Mouse (Mus musculus) layer of hippocampus, adult 2 months (tissue): Measurements from ENCODE around the gene Otulin. TPM values are rescaled to one million over a fixed set of nuclear protein-coding genes. Genes with fewer than 3 reads are reported as not detected.
A peak's percentile ranks its signal among the peaks of the same experiment; 100 is the strongest.

Experiments
- DNase-seq, 2 experiments: peaks; one replicate each; pipeline ENCODE4 v3.0.0; 2022; ENCODE audit warnings: low spot score in 2 of 2
- H3K27ac ChIP-seq: fragments of 200-600 bp; 2 replicates; pipeline ENCODE4 v1.8.1; 2022
- H3K4me3 ChIP-seq: fragments of 200-600 bp; 2 replicates; pipeline ENCODE4 v1.8.1; 2022; ENCODE audit warnings: mild to moderate bottlenecking
- CTCF ChIP-seq: fragments of 200-600 bp; conservative IDR thresholded peaks from 2 replicates; pipeline ENCODE4 v1.8.1; 2022; ENCODE audit warnings: antibody characterized with exemption, mild to moderate bottlenecking, moderate library complexity
- total RNA-seq, 2 experiments: library from RNA; stranded (reverse); gene quantifications; 2 replicates each; pipeline ENCODE4 v1.2.3; 2021

The Otulin gene
- total RNA-seq, 2 experiments from 2014 or later, result 19.4 to 23.1 TPM

GRCm38 (mm10) chr15:27536771-27537170 lies 93.7 kb downstream of the Otulin start:
- TF ChIP-seq CTCF, result no peak
- peak in 1 of 2 experiments; percentile 71 for DNase-seq
- Histone ChIP-seq H3K4me3 (no peak overlapping the region; the same call in 1 of the 2 replicates), H3K27ac (peak overlapping the region; percentile 92)

DNA sequence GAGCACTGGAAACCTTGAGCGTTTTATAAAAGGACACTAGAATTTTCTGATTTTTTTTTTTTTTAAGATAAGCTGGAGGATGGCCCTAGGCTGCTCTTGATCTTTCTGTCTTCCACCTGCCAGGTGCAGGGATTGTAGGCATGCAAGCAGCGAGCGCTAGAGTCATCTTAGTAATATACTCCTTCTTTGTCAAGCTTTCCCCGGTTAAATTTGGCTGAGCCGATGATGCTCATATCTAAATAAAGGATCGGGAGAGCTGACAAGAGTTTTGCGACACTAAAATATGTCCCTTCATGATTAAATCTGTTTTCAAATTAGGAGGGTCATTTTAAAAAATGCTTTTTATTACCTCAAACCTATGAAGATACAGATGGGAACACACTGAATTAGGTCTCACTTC lies 94.3 kb downstream of the Otulin start:
- no peak for DNase-seq
- Histone ChIP-seq H3K4me3 (no peak overlapping the region), H3K27ac (peak overlapping the region; percentile 92)
- no peak for TF ChIP-seq CTCF

- Histone ChIP-seq H3K27ac (peak overlapping the region; percentile 92), H3K4me3 (no peak overlapping the region)
- no peak; the same call in 1 of the 2 replicates for TF ChIP-seq CTCF
- no peak for DNase-seq
Observed at GRCm38 (mm10) chr15:27535681-27536080, 94.8 kb downstream of the Otulin start.

DNA sequence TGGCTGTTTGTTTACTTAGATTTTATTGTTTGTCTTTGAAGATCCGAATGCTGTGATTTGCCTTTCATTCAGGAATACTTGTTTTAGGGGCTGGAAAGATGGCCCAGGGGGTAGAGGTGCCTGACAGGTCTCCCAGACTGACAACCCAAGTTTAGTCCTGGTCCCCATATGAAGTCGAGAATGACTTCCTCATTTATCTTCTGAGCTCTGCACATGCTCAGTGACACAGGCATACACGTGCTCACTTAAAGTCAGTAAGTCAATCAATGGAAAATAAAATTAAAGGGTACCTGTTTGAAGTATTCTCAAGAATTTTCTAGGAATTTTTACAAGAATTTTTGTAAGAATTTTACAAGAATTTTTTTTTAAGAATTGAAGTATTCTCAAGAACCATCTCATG lies 97.5 kb downstream of the Otulin start:
- H3K27ac ChIP-seq, result peak overlapping the region; percentile 15; the same call in 1 of the 2 replicates
- no peak for TF ChIP-seq CTCF

GRCm38 (mm10) chr15:27530023-27530422 lies 100.5 kb downstream of the Otulin start:
- no peak for TF ChIP-seq CTCF
- no peak for DNase-seq
- Histone ChIP-seq H3K27ac (peak overlapping the region; percentile 8; the same call in 1 of the 2 replicates), H3K4me3 (no peak overlapping the region)

More for the DNA sequence above, 97.5 kb downstream of the Otulin start:
- H3K4me3 ChIP-seq, result no peak overlapping the region
- no peak for DNase-seq

DNA sequence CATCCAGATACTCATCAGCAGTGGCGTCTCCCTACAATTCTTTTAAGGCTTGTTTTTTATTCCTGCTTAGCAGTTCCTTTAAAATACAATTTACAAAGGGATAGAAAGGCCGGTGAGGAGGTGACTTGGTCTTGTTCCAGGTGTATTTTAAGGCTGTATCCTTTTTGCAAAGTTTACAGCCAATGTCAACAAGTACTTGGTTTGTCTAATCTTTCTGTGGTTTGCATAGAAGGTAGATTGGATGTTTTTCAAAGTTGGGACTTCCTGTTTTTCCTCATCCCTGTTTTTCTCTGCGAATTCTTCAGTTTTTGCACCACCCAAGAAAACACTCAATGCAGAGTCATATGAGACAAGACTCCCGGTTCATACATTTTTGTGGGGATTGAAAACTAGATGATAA lies 101.6 kb downstream of the Otulin start:
- no peak overlapping the region for H3K27ac ChIP-seq
- no peak for TF ChIP-seq CTCF

GRCm38 (mm10) chr15:27525233-27526005 lies 105.1 kb downstream of the Otulin start:
- Histone ChIP-seq H3K27ac (peak overlapping the region; percentile 36), H3K4me3 (no peak overlapping the region)
- TF ChIP-seq CTCF, result no peak
- peak in 1 of 2 experiments; percentile 37 for DNase-seq

More for the DNA sequence above, 101.6 kb downstream of the Otulin start:
- no peak for DNase-seq
- H3K4me3 ChIP-seq, result no peak overlapping the region

DNA sequence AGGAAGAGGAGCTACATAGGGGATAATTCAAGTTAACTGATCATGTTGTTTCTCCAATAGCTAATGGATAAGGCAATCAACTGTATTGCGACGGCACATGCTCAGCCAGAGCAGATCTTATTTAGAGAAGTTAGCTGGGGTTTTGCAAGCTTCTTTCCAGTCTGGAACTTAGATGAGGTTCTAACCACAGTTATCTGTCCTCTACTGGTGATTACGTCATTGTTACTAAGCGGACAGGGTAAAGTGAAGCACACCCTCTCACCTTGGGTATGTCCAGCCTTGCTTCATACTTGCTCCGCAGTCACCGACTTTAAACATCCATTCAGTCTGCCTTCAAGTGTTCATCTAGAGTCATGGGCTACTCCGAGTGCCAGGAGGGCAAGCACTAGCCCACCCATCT lies 110.6 kb downstream of the Otulin start:
- no peak for DNase-seq
- Histone ChIP-seq H3K27ac (no peak overlapping the region), H3K4me3 (no peak overlapping the region)
- no peak for TF ChIP-seq CTCF

DNA sequence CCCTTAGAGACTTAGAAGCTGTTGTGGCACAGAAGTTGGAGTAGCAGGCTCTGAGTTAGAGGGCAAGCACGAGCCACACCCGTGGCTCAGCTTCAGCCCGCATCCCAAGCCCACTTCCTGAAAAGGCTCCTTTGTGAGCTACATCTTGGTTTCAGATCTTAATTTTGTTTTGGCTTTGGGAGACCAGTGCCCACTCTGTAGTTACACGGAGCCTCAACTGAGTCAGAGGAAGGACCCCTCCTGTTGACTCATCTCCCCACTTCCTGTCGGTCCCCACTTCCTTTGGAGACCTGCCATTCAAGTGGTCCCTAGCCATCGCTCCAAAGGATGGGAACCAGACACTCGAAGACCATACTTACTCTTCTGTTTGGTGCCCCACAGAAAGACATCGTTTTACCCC lies 112.5 kb downstream of the Otulin start:
- no peak for TF ChIP-seq CTCF
- H3K4me3 ChIP-seq, result no peak overlapping the region
- DNase-seq, result no peak
- H3K27ac ChIP-seq, result peak overlapping the region; percentile 54

DNA sequence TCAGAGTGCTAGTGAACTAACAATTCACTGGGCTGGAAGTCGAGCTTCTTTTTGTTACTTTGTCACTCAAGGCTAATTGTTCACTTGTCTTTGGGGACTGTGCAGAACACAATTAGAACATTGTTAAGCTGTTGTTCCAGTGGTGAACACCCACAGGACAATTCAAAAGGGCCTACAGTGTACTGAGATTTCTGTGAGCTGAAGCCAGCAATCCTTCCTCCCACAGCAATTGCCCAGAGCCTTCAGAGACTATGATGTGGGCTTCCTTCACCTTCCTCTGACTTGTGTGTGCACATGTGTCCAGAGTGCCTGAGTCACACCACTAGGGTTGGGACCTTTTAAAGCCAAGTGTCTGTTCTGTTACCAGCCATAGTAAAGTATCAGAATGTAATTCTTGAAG lies 113.6 kb downstream of the Otulin start:
- no peak for TF ChIP-seq CTCF
- H3K4me3 ChIP-seq, result no peak overlapping the region
- H3K27ac ChIP-seq, result peak overlapping the region; percentile 54
- no peak for DNase-seq

GRCm38 (mm10) chr15:27508982-27509381 lies 121.5 kb downstream of the Otulin start:
- DNase-seq, result no peak
- Histone ChIP-seq H3K4me3 (no peak overlapping the region), H3K27ac (peak overlapping the region; percentile 33; the same call in 1 of the 2 replicates)
- no peak for TF ChIP-seq CTCF

GRCm38 (mm10) chr15:27508169-27508568 lies 122.3 kb downstream of the Otulin start:
- H3K4me3 ChIP-seq, result no peak overlapping the region
- DNase-seq, result no peak
- no peak for TF ChIP-seq CTCF
- peak overlapping the region; percentile 33; the same call in 1 of the 2 replicates for H3K27ac ChIP-seq

- no peak overlapping the region for H3K4me3 ChIP-seq
- DNase-seq, result no peak
- 0 out of 2 replicates have a peak overlapping the region, but pooled peaks have one; percentile 18 for H3K27ac ChIP-seq
- TF ChIP-seq CTCF, result no peak
Observed at GRCm38 (mm10) chr15:27506893-27507596, 123.4 kb downstream of the Otulin start.
